Mouse (Mus musculus) liver, embryonic 11.5 days (tissue): ENCODE measurements around the gene Defb28. TPM values are rescaled to one million over a fixed set of nuclear protein-coding genes. Genes with fewer than 3 reads are reported as not detected.

Experiments
- ATAC-seq: fragments of 200-750 bp; cut with Nextera tagmentation; replicated peaks from 2 replicates; pipeline ENCODE4 v1.8.0; 2017; ENCODE audit warnings: moderate number of reproducible peaks, mild to moderate bottlenecking, moderate TSS enrichment, moderate library complexity; ENCODE audit not compliant: low FRiP score
- DNase-seq: peaks from one replicate; pipeline ENCODE4 v3.0.0-alpha.2; 2017; ENCODE audit warnings: low spot score
- H3K27ac ChIP-seq: fragments of 300-500 bp; sonication (generic); 2 replicates; pipeline ENCODE4 v1.5.1; 2014; ENCODE audit warnings: mild to moderate bottlenecking, low read depth, low read length, control low read depth
- H3K27me3 ChIP-seq: fragments of 300-500 bp; sonication (generic); replicated peaks from 2 replicates; pipeline ENCODE4 v1.6.1; 2014; ENCODE audit warnings: low read length, mixed read lengths; ENCODE audit not compliant: control insufficient read depth, insufficient read depth
- H3K36me3 ChIP-seq: fragments of 300-500 bp; sonication (generic); 2 replicates; pipeline ENCODE4 v1.6.1; 2014; ENCODE audit warnings: mild to moderate bottlenecking, low read length, moderate library complexity, mixed read lengths; ENCODE audit not compliant: control insufficient read depth, insufficient read depth
- H3K4me1 ChIP-seq: fragments of 300-500 bp; sonication (generic); replicated peaks from 2 replicates; pipeline ENCODE4 v1.6.1; 2014; ENCODE audit warnings: low read length, mixed read lengths; ENCODE audit not compliant: control insufficient read depth, insufficient read depth
- H3K4me2 ChIP-seq: fragments of 300-500 bp; sonication (generic); 2 replicates; pipeline ENCODE4 v1.6.1; 2014; ENCODE audit warnings: mild to moderate bottlenecking, control low read depth, moderate library complexity
- H3K4me3 ChIP-seq: fragments of 300-500 bp; sonication (generic); 2 replicates; pipeline ENCODE4 v1.5.1; 2014; ENCODE audit warnings: low read depth, low read length, control low read depth
- H3K9ac ChIP-seq: fragments of 300-500 bp; sonication (generic); 2 replicates; pipeline ENCODE4 v1.6.1; 2014; ENCODE audit warnings: low read depth, low read length, control low read depth
- H3K9me3 ChIP-seq: fragments of 300-500 bp; sonication (generic); 2 replicates; pipeline ENCODE4 v1.6.1; 2016; ENCODE audit warnings: low read length, inconsistent platforms, mixed read lengths; ENCODE audit not compliant: control insufficient read depth
- WGBS: fragments of 180-500 bp; shearing (Covaris S2); extraction: QIAGEN DNeasy Blood & Tissue Kit; methylation state at CpG from one replicate; pipeline ENCODE4 v1.1.7; 2014; 5-methylcytosine and 5-hydroxymethylcytosine counted together
- polyA plus RNA-seq: library from polyadenylated mRNA; unstranded; fragments of >200 nt; fragmentation: Nextera tagmentation; extraction: Ambion mirVana; gene quantifications from 2 replicates; pipeline ENCODE4 v1.2.1, GENCODE M21; 2014

Gene Defb28
- polyA plus RNA-seq, 1 experiment from 2014 or later = not detected

DNA sequence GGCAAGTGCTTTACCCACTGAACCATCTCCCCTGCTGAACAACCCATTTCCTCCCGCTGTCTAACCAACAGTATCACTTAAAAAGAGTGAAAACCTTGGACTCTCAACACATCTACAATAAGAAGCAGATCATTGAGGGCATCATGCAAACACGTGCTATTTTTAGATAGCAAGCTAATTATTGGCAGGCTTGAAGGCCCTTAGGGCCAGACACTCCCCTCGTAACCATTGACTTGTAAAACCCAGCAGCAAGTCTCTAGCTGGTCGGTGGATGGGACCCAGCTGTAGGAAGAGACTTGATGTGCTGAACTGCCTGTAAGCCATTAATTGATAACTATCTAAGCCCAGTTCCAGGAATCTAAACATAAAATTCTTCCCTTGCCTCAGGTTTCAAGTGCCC is 25.4 kb downstream of the Defb28 start:
- Histone ChIP-seq H3K4me3 (no peak overlapping the region), H3K4me1 (no peaks in the 10 kb centered on the region), H3K9ac (no peak overlapping the region), H3K36me3 (no peaks in the 10 kb centered on the region), H3K27ac (no peak overlapping the region), H3K4me2 (no peak overlapping the region), H3K27me3 (no peaks in the 10 kb centered on the region), H3K9me3 (no peaks in the 10 kb centered on the region)
- DNase-seq = no peak
- WGBS = 83% methylated on average over 4 of the region's 4 CpGs
- no peak for ATAC-seq

- no peak for DNase-seq
Observed at GRCm38 (mm10) chr2:152544691-152545090, 26.6 kb downstream of the Defb28 start.

GRCm38 (mm10) chr2:152548124-152548523 is 30.1 kb downstream of the Defb28 start:
- WGBS = 67% methylated on average over 5 of the region's 5 CpGs
- H3K36me3 ChIP-seq = no peaks in the 10 kb centered on the region
- no peaks in the 10 kb centered on the region for H3K27me3 ChIP-seq
- H3K9ac ChIP-seq = no peak overlapping the region
- no peak overlapping the region for H3K4me2 ChIP-seq
- H3K27ac ChIP-seq = no peak overlapping the region
- no peaks in the 10 kb centered on the region for H3K4me1 ChIP-seq
- ATAC-seq (no peak), DNase-seq (no peak)
- no peak overlapping the region for H3K4me3 ChIP-seq
- H3K9me3 ChIP-seq = no peaks in the 10 kb centered on the region

More at GRCm38 (mm10) chr2:152544691-152545090, 26.6 kb downstream of the Defb28 start:
- H3K4me2 ChIP-seq = no peak overlapping the region
- no peak for ATAC-seq
- 34% methylated on average over 4 of the region's 4 CpGs for WGBS
- no peaks in the 10 kb centered on the region for H3K4me1 ChIP-seq
- H3K4me3 ChIP-seq = no peak overlapping the region
- H3K27ac ChIP-seq = no peak overlapping the region
- H3K9me3 ChIP-seq = no peaks in the 10 kb centered on the region
- H3K27me3 ChIP-seq = no peaks in the 10 kb centered on the region
- H3K36me3 ChIP-seq = no peaks in the 10 kb centered on the region
- H3K9ac ChIP-seq = no peak overlapping the region

DNA sequence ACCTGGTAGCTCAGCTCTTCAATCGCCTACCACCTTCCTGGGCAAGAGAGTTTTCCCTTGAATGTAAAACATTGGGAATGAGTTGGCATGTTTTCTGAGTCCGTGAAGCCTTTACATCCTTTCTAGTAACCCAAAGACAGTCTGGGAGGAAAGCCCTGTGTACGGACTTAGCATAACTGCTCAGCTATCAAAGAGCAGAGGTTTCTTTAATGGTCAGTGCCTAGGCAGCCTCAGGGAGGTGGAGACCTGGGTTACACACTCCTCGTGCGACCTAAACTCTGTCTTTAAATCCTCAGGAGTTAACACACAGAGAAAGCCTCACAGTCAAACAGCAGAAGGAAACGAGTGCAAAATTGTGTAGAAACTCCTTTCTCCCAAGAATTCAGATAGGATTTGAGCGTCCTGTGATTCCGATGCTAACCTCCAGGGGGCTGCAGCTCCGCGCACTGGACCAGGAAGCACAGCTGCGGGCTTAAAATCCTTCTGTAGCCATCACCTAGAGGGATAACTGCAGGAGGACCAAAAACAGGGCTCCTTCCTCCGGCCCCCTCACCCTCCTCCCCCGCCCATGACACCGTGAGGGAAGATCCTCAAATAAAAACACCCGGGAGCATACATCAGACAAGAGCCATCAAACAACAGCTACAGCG is 35.8 kb downstream of the Defb28 start:
- Histone ChIP-seq H3K4me2 (no peak overlapping the region), H3K27me3 (no peaks in the 10 kb centered on the region), H3K9me3 (no peaks in the 10 kb centered on the region), H3K36me3 (no peaks in the 10 kb centered on the region), H3K4me3 (no peak overlapping the region), H3K27ac (no peak overlapping the region), H3K9ac (no peak overlapping the region), H3K4me1 (no peaks in the 10 kb centered on the region)
- ATAC-seq (no peak), DNase-seq (peak; percentile 35)
- 12% methylated on average over 16 of the region's 16 CpGs for WGBS

DNA sequence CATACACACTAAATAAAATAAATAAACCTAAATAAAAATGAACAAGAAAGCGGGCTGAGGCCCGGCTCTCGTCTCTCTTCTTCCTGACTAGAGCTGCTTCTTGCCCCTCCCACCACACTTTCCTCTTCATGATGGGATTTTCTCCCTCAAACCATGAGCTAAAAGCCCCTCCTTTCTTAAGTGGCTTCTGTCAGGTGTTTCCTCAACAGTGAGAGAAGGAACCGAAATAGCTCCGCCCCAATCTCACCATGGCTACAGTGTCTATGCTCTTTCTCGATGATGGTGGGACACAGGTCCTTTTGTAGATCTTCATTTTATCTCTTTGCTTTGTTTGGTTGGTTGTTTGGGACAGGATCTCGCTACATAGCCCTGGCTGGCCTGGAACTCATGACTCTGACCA is 38.6 kb downstream of the Defb28 start:
- Histone ChIP-seq H3K4me1 (no peaks in the 10 kb centered on the region; the same call in 1 of the 2 replicates), H3K36me3 (no peaks in the 10 kb centered on the region), H3K9me3 (no peaks in the 10 kb centered on the region), H3K9ac (no peak overlapping the region), H3K27ac (no peak overlapping the region), H3K27me3 (no peaks in the 10 kb centered on the region), H3K4me2 (no peak overlapping the region), H3K4me3 (no peak overlapping the region)
- ATAC-seq = no peak
- DNase-seq = no peak
- WGBS = 73% methylated on average over 7 of the region's 7 CpGs

- no peaks in the 10 kb centered on the region for H3K9me3 ChIP-seq
- H3K27ac ChIP-seq = no peak within 1 kb of the TSS
- no peaks in the 10 kb centered on the region for H3K36me3 ChIP-seq
- no peaks in the 10 kb centered on the region for H3K4me1 ChIP-seq
- no peaks in the 10 kb centered on the region for H3K27me3 ChIP-seq
- H3K4me3 ChIP-seq = no peak within 1 kb of the TSS
- DNase-seq (no peak), ATAC-seq (no peak)
- no peak within 1 kb of the TSS for H3K9ac ChIP-seq
- no peak within 1 kb of the TSS for H3K4me2 ChIP-seq
- 82% methylated on average over 5 of the region's 5 CpGs for WGBS
Observed at GRCm38 (mm10) chr2:152569038-152569437, 51.0 kb downstream of the Defb28 start, which contains the start of gene Gm17416. TSS of gene Gm17416 (plus strand) at chr2:152569338.

- ATAC-seq (no peak), DNase-seq (no peak)
- Histone ChIP-seq H3K4me3 (no peak overlapping the region), H3K27ac (no peak overlapping the region), H3K9ac (no peak overlapping the region), H3K27me3 (no peaks in the 10 kb centered on the region), H3K4me1 (no peaks in the 10 kb centered on the region), H3K36me3 (no peaks in the 10 kb centered on the region), H3K4me2 (no peak overlapping the region), H3K9me3 (no peaks in the 10 kb centered on the region)
- 77% methylated on average over 4 of the region's 4 CpGs for WGBS
Observed at GRCm38 (mm10) chr2:152569881-152570280, 51.8 kb downstream of the Defb28 start.

DNA sequence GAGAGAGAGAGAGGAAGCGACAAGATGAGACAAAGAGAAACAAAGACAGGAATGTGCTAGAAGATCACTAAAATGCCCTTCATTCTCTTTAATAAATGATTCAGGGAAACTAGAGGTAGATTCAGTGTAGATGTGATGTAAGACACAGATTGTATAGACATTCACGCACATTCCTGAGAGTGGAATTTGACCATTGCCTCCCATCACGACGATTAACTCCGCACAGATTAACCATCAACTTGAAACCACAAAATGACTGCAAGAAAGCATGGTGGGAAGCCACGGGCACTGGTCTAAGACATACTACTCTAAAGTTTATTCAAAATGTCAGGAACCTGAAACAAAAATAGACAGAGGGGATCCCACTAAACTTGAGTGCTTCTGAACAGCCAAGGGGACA is 52.3 kb downstream of the Defb28 start:
- ATAC-seq = no peak
- 68% methylated on average over 6 of the region's 6 CpGs for WGBS

More for the DNA sequence above, 52.3 kb downstream of the Defb28 start:
- no peak overlapping the region for H3K27ac ChIP-seq
- no peaks in the 10 kb centered on the region for H3K4me1 ChIP-seq
- no peak overlapping the region for H3K4me2 ChIP-seq
- DNase-seq = no peak
- H3K9ac ChIP-seq = no peak overlapping the region
- no peaks in the 10 kb centered on the region for H3K9me3 ChIP-seq
- H3K27me3 ChIP-seq = no peaks in the 10 kb centered on the region
- no peak overlapping the region for H3K4me3 ChIP-seq
- no peaks in the 10 kb centered on the region for H3K36me3 ChIP-seq
